Mouse (Mus musculus): ENCODE measurements at regions not wholly inside any gene's neighbourhood (a gene's known extent, or its start where the extent isn't known, plus 50 kb on each side); places are given as distances from the start of the nearest gene placed in this dataset.

- no peaks in the 10 kb centered on the region for H3K9me3 ChIP-seq
- ATAC-seq (replicated peaks) = no peak
- WGBS = 72% methylated on average over 3 of the region's 3 CpGs
- no peak overlapping the region for H3K9ac ChIP-seq (replicated peaks)
- H3K36me3 ChIP-seq = no peaks in the 10 kb centered on the region
- H3K4me1 ChIP-seq = no peaks in the 10 kb centered on the region
- no peak overlapping the region for H3K4me2 ChIP-seq (replicated peaks)
- H3K4me3 ChIP-seq = no peak overlapping the region
- no peak overlapping the region for H3K27ac ChIP-seq (replicated peaks)
- no peaks in the 10 kb centered on the region for H3K27me3 ChIP-seq
These were observed 58.8 kb upstream of the 1700025G04Rik start for GRCm38 (mm10) chr1:152148731-152149130.

- H3K27ac ChIP-seq (replicated peaks) = no peak overlapping the region
- H3K4me1 ChIP-seq = no peaks in the 10 kb centered on the region
- WGBS = 81% methylated on average over 5 of the region's 5 CpGs
- no peak overlapping the region for H3K9ac ChIP-seq (replicated peaks)
- no peaks in the 10 kb centered on the region for H3K36me3 ChIP-seq
- no peaks in the 10 kb centered on the region for H3K27me3 ChIP-seq
- no peak overlapping the region for H3K4me2 ChIP-seq (replicated peaks)
- H3K9me3 ChIP-seq = no peaks in the 10 kb centered on the region
- H3K4me3 ChIP-seq = no peak overlapping the region
- no peak for ATAC-seq (replicated peaks)
These were observed 50.2 kb upstream of the 1700025G04Rik start for GRCm38 (mm10) chr1:152140175-152140574.
